Mouse (Mus musculus) heart, embryonic 10.5 days (tissue): Measurements from ENCODE around the gene Rbm41. TPM values are rescaled to one million over a fixed set of nuclear protein-coding genes. Genes with fewer than 3 reads are reported as not detected.

Experiments used
- DNase-seq: peaks from one replicate; pipeline ENCODE4 v3.0.0-alpha.2; 2017; ENCODE audit warnings: low spot score
- H3K27ac ChIP-seq: fragments of 300-500 bp; sonication (generic); 2 replicates; pipeline ENCODE4 v1.5.1; 2016; ENCODE audit warnings: mild to moderate bottlenecking
- H3K27me3 ChIP-seq: fragments of 300-500 bp; sonication (generic); 2 replicates; pipeline ENCODE4 v1.6.1; 2016; ENCODE audit warnings: mild to moderate bottlenecking; ENCODE audit not compliant: poor library complexity, insufficient read depth, severe bottlenecking
- H3K36me3 ChIP-seq: fragments of 300-500 bp; sonication (generic); 2 replicates; pipeline ENCODE4 v1.6.1; 2016; ENCODE audit warnings: mild to moderate bottlenecking, moderate library complexity
- H3K4me1 ChIP-seq: fragments of 300-500 bp; sonication (generic); 2 replicates; pipeline ENCODE4 v1.6.1; 2016; ENCODE audit warnings: mild to moderate bottlenecking
- H3K4me3 ChIP-seq: fragments of 300-500 bp; sonication (generic); 2 replicates; pipeline ENCODE4 v1.5.1; 2016; ENCODE audit warnings: mild to moderate bottlenecking, moderate library complexity
- H3K9me3 ChIP-seq: fragments of 300-500 bp; sonication (generic); 2 replicates; pipeline ENCODE4 v1.6.1; 2016; ENCODE audit warnings: mild to moderate bottlenecking, moderate library complexity
- WGBS: fragments of 180-500 bp; shearing (Covaris S2); methylation state at CpG from one replicate; pipeline ENCODE4 v1.1.7; 2016; 5-methylcytosine and 5-hydroxymethylcytosine counted together
- polyA plus RNA-seq: library from polyadenylated mRNA; unstranded; fragments of >200 nt; fragmentation: Nextera tagmentation; extraction: Ambion mirVana; gene quantifications from 2 replicates; pipeline ENCODE4 v1.2.1, GENCODE M21; 2016

Rbm41 gene
- polyA plus RNA-seq = 5.5 and 6.8 TPM in 2 replicates

- 16% methylated on average over 25 of the region's 25 CpGs for WGBS
- H3K27me3 ChIP-seq = no peaks in the 10 kb centered on the region
- DNase-seq = peak; percentile 77
- H3K27ac ChIP-seq = peak within 1 kb of the TSS; percentile 82
- H3K36me3 ChIP-seq = peaks cover 11% of the 10 kb centered on the region
- H3K9me3 ChIP-seq = no peaks in the 10 kb centered on the region
- no peaks in the 10 kb centered on the region for H3K4me1 ChIP-seq
- peak within 1 kb of the TSS; percentile 58 for H3K4me3 ChIP-seq
These were observed at the start of gene Rbm41 for GRCm38 (mm10) chrX:139997740-139998690. Gene Rbm41, minus strand, starts transcription at chrX:139998595.

DNA sequence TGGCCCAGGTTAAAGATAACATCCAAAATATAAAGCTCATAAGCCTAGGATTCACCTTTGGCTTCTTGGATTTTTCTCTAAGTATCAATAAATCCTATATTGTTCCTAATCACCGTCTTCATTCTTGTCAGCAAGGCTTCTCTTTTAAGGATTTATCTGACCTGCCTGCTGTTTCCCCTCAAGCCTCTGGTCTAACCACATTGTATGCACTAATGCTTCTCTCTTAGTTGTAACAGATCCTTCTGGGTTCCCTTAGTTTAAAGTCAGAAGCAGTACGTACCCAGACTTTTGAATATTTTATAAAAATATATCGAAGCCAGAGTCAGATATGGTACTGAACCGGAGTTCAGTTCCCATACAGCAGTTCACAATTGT lies 283 bp upstream of the Rbm41 start:
- no peak for DNase-seq
- H3K9me3 ChIP-seq = no peaks in the 10 kb centered on the region
- H3K36me3 ChIP-seq = 0 out of 2 replicates have a peak, but pooled peaks cover 8% of the 10 kb centered on the region
- H3K4me3 ChIP-seq = peak overlapping the region; percentile 58
- H3K27me3 ChIP-seq = no peaks in the 10 kb centered on the region
- 79% methylated on average over 4 of the region's 4 CpGs for WGBS
- H3K4me1 ChIP-seq = no peaks in the 10 kb centered on the region
- no peak overlapping the region for H3K27ac ChIP-seq

DNA sequence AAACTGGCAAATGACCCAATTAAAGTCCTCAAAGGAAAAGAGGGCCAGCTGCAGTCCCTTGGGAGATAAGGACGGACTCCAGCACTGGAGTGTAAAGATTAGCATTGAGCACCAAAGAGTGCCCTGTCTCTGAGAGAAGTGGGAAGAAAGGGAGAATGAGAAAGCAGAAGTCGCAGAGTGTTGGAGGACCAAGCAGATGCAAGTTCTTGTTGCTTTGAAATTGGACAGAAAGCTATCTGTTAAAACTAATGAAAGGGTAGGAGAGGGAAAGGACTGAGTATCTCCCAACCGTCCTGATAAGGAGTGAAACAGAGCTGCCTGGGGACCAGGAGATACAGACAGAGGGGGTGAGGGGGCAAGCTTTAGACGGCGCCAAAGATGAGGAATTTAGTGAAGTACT lies 16.3 kb downstream of the Rbm41 start:
- Histone ChIP-seq H3K4me3 (no peak overlapping the region), H3K36me3 (no peaks in the 10 kb centered on the region), H3K4me1 (no peaks in the 10 kb centered on the region), H3K27me3 (no peaks in the 10 kb centered on the region), H3K9me3 (no peaks in the 10 kb centered on the region), H3K27ac (no peak overlapping the region)
- no peak for DNase-seq
- WGBS = 41% methylated on average over 5 of the region's 5 CpGs

DNA sequence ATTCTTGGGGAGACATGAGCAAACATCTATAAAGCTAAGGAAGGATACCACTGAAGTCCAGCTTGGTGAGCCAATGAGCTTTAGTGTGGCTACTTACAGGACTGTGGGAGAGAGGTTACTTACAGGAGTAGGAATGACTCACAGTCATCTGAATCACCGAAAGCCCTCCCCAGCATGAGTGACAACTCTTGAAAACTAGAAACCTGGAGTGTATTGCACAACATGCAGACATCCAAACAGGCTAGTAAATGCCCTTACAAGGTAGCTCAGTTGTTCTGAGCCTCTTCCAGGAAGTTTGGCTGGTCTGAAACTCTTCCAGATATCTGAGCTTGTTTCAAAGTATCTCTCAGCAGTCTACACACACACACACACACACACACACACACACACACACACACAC lies 64.9 kb downstream of the Rbm41 start:
- H3K27me3 ChIP-seq = no peaks in the 10 kb centered on the region
- no peak for DNase-seq
- H3K4me1 ChIP-seq = no peaks in the 10 kb centered on the region
- H3K4me3 ChIP-seq = no peak overlapping the region
- H3K9me3 ChIP-seq = no peaks in the 10 kb centered on the region
- WGBS = 74% methylated on average over 1 of the region's 1 CpGs
- H3K27ac ChIP-seq = no peak overlapping the region
- no peaks in the 10 kb centered on the region for H3K36me3 ChIP-seq

DNA sequence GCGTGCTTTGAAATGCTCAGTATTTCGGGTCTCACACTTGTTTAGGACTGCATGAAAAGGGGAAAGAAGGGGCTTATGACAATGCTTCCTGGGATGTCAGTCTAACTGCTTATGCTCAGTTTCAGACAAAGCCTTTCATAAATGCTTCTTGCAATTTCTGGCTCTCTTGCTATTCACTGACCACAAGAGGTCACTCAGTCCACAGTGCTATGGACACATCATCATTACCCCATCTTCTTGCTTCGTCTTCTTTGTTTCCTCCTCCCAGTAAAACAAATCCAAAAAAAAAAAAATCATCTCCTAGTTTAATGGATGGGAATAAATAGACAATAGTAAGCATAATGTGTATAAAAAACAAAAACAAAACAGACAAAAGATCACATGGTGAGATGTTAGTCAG lies 65.9 kb downstream of the Rbm41 start:
- Histone ChIP-seq H3K4me3 (no peak overlapping the region), H3K27me3 (no peaks in the 10 kb centered on the region), H3K9me3 (no peaks in the 10 kb centered on the region), H3K27ac (no peak overlapping the region), H3K4me1 (no peaks in the 10 kb centered on the region), H3K36me3 (no peaks in the 10 kb centered on the region)
- 77% methylated on average over 3 of the region's 3 CpGs for WGBS
- no peak for DNase-seq

DNA sequence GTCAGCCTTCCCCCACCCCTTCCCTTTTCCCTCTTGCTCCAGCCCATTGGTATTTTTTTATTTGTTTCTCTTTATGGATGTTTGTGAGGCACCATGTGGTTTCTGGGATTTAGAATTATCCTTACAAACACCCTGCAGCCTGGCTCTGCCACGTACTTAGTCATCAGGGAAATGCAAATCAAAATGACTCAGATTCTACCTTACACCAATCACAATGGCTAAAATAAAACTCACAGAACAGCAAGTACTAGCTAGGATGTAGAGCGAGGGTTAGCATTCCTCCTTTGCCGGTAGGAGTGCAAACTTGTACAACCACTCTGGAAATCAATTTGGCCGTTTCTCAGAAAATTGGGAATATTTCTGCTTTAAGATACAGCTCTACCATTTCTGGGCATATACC lies 77.8 kb downstream of the Rbm41 start:
- H3K4me3 ChIP-seq = no peak overlapping the region
- 93% methylated on average over 4 of the region's 4 CpGs for WGBS

DNA sequence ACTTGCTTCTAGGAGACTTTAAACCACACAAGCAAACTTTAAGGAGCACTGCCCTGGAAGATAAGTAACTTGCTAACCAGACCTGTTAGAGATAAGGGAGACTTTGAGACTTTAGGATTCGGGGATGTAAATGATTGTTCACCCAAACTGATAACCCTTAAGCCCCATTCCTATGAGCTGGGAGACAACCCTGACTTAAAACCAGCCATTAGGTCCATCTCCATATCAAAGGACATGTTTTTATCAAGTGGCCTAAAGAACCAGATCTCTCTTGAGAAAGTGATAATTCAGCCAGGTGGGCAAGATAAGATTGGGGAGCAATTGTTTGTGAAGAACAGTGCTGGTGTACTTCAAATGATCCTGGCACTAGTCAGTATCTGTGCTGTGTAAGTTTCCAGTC lies 107.0 kb downstream of the Rbm41 start:
- Histone ChIP-seq H3K4me3 (no peak overlapping the region), H3K27me3 (no peaks in the 10 kb centered on the region), H3K27ac (no peak overlapping the region), H3K9me3 (no peaks in the 10 kb centered on the region), H3K4me1 (no peaks in the 10 kb centered on the region), H3K36me3 (no peaks in the 10 kb centered on the region)
- DNase-seq = no peak
- 24% methylated on average over 1 of the region's 1 CpGs for WGBS

More for the DNA sequence above, 77.8 kb downstream of the Rbm41 start:
- no peaks in the 10 kb centered on the region for H3K36me3 ChIP-seq
- H3K27me3 ChIP-seq = no peaks in the 10 kb centered on the region
- H3K4me1 ChIP-seq = no peaks in the 10 kb centered on the region
- H3K27ac ChIP-seq = no peak overlapping the region
- no peaks in the 10 kb centered on the region for H3K9me3 ChIP-seq
- DNase-seq = no peak

GRCm38 (mm10) chrX:139883221-139883620 lies 115.2 kb downstream of the Rbm41 start:
- Histone ChIP-seq H3K4me1 (no peaks in the 10 kb centered on the region), H3K27me3 (no peaks in the 10 kb centered on the region), H3K36me3 (no peaks in the 10 kb centered on the region), H3K27ac (no peak overlapping the region), H3K9me3 (no peaks in the 10 kb centered on the region), H3K4me3 (no peak overlapping the region)
- no peak for DNase-seq

- Histone ChIP-seq H3K4me1 (no peaks in the 10 kb centered on the region), H3K36me3 (no peaks in the 10 kb centered on the region), H3K9me3 (no peaks in the 10 kb centered on the region), H3K27ac (no peak overlapping the region), H3K27me3 (peaks cover 11% of the 10 kb centered on the region; the same call in 1 of the 2 replicates), H3K4me3 (no peak overlapping the region)
- DNase-seq = no peak
- WGBS = 45% methylated on average over 3 of the region's 3 CpGs
These were observed 120.5 kb downstream of the Rbm41 start for GRCm38 (mm10) chrX:139877936-139878335.

- no peak overlapping the region for H3K4me3 ChIP-seq
- H3K27ac ChIP-seq = no peak overlapping the region
- no peaks in the 10 kb centered on the region for H3K4me1 ChIP-seq
- no peak for DNase-seq
- H3K9me3 ChIP-seq = no peaks in the 10 kb centered on the region
- 78% methylated on average over 7 of the region's 7 CpGs for WGBS
- no peaks in the 10 kb centered on the region for H3K36me3 ChIP-seq
- H3K27me3 ChIP-seq = peaks cover 11% of the 10 kb centered on the region; the same call in 1 of the 2 replicates
These were observed 121.3 kb downstream of the Rbm41 start for GRCm38 (mm10) chrX:139877105-139877504.

DNA sequence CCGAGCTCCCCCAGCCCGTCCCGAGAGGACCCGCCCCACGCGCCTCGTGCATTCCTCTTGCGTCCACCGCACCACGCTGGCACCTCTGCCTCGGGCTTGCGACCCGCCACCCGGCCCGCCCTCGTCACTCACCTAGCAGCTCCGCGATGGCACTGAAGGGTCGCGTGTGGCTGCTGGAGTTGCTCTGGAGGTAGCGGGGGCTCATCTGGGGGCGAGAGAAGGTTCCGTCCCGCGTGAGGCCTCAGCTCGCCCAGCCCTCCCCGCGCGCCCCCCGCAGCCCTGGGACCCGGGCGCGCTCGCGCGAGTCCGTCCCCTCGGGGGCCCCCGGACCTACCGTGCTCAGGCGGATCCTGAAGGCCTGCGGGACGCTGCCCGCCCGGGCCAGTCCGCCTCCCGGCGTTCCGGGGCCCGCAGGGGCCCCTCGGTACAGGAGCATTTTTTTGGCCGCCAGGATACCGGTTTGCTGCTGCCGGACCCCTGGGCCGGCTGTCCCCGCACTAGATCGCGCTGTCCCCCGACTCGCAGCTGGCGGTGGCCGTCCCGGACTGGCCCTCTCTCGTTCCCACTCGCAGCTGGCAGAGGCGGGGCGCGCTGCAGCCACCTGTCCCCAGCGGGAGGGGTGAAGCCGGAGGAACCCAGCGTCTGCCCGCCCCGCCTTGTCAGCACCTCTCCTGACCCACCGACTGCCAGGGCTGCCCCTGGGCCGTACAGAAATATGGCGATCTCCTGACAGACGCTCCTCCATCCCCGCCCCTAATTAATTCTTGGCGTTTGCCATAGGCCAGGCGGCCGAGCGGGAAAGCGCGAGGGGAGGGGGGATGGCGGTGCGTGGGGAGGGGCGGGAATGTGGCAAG lies 127.2 kb downstream of the Rbm41 start, which contains the start of gene Morc4:
Gene Morc4 (minus strand): TSS at position 740 of the 854 bp plus-strand sequence.
- Histone ChIP-seq H3K27ac (peak within 1 kb of the TSS; percentile 85), H3K4me3 (peak within 1 kb of the TSS; percentile 70), H3K4me1 (no peaks in the 10 kb centered on the region), H3K36me3 (no peaks in the 10 kb centered on the region), H3K9me3 (no peaks in the 10 kb centered on the region), H3K27me3 (0 out of 2 replicates have a peak, but pooled peaks cover 10% of the 10 kb centered on the region)
- 15% methylated on average over 79 of the region's 87 CpGs for WGBS
- DNase-seq = peak; percentile 83

GRCm38 (mm10) chrX:139870300-139870711 lies 128.1 kb downstream of the Rbm41 start:
- 14% methylated on average over 15 of the region's 15 CpGs for WGBS
- H3K27ac ChIP-seq = no peak overlapping the region
- no peaks in the 10 kb centered on the region for H3K36me3 ChIP-seq
- H3K4me3 ChIP-seq = peak overlapping the region; percentile 70
- H3K4me1 ChIP-seq = no peaks in the 10 kb centered on the region
- DNase-seq = no peak
- H3K27me3 ChIP-seq = 0 out of 2 replicates have a peak, but pooled peaks cover 10% of the 10 kb centered on the region
- H3K9me3 ChIP-seq = no peaks in the 10 kb centered on the region

DNA sequence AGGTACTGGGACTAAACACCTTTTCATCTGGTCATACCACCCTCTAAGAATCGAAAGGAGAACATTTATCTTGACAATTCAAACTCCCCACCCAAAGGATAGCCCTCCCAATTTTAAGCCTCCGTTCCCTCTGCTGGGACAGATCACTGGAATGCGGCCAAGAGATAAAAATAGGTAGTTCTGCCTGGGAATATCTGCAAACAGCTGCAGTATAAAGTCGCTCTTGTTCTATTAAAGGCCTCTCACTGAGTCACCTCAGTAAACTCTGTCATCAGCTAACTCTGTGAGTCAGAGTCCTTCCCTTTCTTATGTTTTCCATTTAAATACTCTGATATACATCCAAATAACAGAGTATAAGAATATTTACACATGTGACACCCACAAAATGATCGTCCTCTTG lies 139.0 kb downstream of the Rbm41 start:
- H3K9me3 ChIP-seq = no peaks in the 10 kb centered on the region
- H3K27ac ChIP-seq = no peak overlapping the region
- no peaks in the 10 kb centered on the region for H3K36me3 ChIP-seq
- no peaks in the 10 kb centered on the region for H3K4me1 ChIP-seq
- DNase-seq = no peak
- no peaks in the 10 kb centered on the region for H3K27me3 ChIP-seq
- 41% methylated on average over 5 of the region's 5 CpGs for WGBS
- H3K4me3 ChIP-seq = no peak overlapping the region
